Mouse (Mus musculus) hindbrain, embryonic 16.5 days (tissue): ENCODE results near the gene Olfml3. TPM values are rescaled to one million over a fixed set of nuclear protein-coding genes. Genes with fewer than 3 reads are reported as not detected.

ENCODE experiments used
- ATAC-seq: fragments of 200-750 bp; cut with Nextera tagmentation; 2 replicates; pipeline ENCODE4 v1.8.0; 2017; ENCODE audit warnings: moderate TSS enrichment, moderate library complexity
- H3K27ac ChIP-seq: fragments of 300-500 bp; sonication (generic); 2 replicates; pipeline ENCODE4 v1.5.1; 2014; ENCODE audit warnings: low read depth, mild to moderate bottlenecking, control low read depth, low read length, moderate library complexity
- H3K27me3 ChIP-seq: fragments of 300-500 bp; sonication (generic); replicated peaks from 2 replicates; pipeline ENCODE4 v1.6.1; 2014; ENCODE audit warnings: low read length; ENCODE audit not compliant: control insufficient read depth, insufficient read depth
- H3K36me3 ChIP-seq: fragments of 300-500 bp; sonication (generic); 2 replicates; pipeline ENCODE4 v1.6.1; 2014; ENCODE audit warnings: mild to moderate bottlenecking, low read length, moderate library complexity, mixed read lengths; ENCODE audit not compliant: control insufficient read depth, insufficient read depth
- H3K4me1 ChIP-seq: fragments of 300-500 bp; sonication (generic); 2 replicates; pipeline ENCODE4 v1.6.1; 2014; ENCODE audit warnings: low read depth, low read length; ENCODE audit not compliant: control insufficient read depth, insufficient read depth
- H3K4me2 ChIP-seq: fragments of 300-500 bp; sonication (generic); 2 replicates; pipeline ENCODE4 v1.6.1; 2014; ENCODE audit warnings: mild to moderate bottlenecking, low read length, control low read depth, moderate library complexity
- H3K4me3 ChIP-seq: fragments of 300-500 bp; sonication (generic); 2 replicates; pipeline ENCODE4 v1.5.1; 2014; ENCODE audit warnings: mild to moderate bottlenecking, low read length, control low read depth, moderate library complexity
- H3K9ac ChIP-seq: fragments of 300-500 bp; sonication (generic); 2 replicates; pipeline ENCODE4 v1.6.1; 2014; ENCODE audit warnings: low read depth, mild to moderate bottlenecking, control low read depth, low read length, moderate library complexity
- H3K9me3 ChIP-seq: fragments of 300-500 bp; sonication (generic); 2 replicates; pipeline ENCODE4 v1.6.1; 2014; ENCODE audit warnings: mild to moderate bottlenecking, low read length, moderate library complexity; ENCODE audit not compliant: control insufficient read depth
- WGBS: fragments of 180-500 bp; shearing (Covaris S2); extraction: QIAGEN DNeasy Blood & Tissue Kit; methylation state at CpG from one replicate; pipeline ENCODE4 v1.1.7; 2014; 5-methylcytosine and 5-hydroxymethylcytosine counted together
- polyA plus RNA-seq: library from polyadenylated mRNA; unstranded; fragments of >200 nt; fragmentation: Nextera tagmentation; extraction: Ambion mirVana; gene quantifications from 2 replicates; pipeline ENCODE4 v1.2.1, GENCODE M21; 2015

Olfml3 gene
- polyA plus RNA-seq, 1 experiment from 2014 or later = 10.0 TPM

DNA sequence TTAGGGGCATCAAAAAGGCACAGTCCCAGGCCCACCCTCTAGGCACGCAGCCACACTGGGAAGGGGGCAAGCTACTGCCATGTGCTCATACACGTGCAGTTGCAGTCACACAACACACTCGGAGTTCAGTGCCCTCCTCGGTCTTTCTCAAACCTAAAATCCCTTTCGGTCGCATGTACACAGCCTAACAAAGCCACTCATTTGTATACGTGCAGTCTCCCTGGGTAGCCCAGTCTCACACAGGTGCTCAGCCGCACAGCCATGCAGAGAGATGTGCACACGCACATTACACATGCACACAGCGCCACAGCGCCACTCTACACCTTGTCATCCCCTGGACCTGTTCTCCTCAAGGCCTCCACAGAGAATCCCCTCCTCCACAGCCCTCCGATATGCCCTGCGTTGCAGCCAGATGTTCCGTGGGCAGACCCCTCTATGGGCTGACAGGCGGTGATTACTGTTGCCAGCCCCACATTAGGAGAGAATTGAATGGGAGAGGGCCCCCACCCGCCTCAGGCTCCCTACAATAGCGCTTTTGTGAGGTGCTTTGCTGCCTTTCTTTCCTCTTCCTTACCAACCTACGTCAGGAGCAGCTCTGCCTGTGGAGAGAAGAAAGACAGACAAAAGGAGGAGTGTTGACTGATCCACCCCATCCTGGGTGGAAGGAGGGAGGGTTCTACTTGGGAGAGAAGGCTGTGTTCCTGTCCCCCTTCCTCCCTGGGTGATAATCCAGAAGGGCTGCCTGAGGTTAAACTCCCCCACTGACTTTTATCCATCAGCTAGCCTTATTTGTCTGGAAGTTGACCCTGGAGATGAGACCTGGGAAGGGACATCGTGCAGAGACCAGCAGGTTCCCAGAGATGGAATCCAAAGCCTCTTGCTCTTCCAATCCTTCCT, 3.8 kb downstream of the Olfml3 start:
- H3K4me1 ChIP-seq = peaks cover 45% of the 10 kb centered on the region

DNA sequence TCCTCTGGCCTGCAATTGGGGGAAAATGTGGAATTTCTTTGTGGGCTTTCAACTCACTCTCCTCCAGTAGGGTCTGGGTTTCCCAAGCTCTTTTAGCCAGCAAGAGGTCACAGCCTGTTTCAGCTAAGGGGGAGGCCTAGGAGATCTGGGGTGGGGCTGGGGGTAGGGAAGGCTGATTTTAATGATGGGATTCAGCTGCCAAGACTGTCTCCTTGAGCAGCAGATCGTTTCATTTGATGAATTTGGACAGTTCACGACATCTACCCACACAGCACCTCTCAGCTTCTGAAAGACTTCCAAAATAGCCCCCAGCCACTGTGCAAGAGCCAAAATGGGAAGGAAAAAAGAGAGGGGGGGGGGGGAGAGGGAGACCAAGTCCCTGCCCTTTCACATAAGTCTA, 4.6 kb downstream of the Olfml3 start:
- Histone ChIP-seq H3K4me3 (no peak overlapping the region), H3K9me3 (no peaks in the 10 kb centered on the region), H3K4me2 (no peak overlapping the region), H3K4me1 (peaks cover 45% of the 10 kb centered on the region), H3K27me3 (no peaks in the 10 kb centered on the region), H3K27ac (no peak overlapping the region), H3K36me3 (no peaks in the 10 kb centered on the region), H3K9ac (no peak overlapping the region)
- WGBS = 23% methylated on average over 2 of the region's 2 CpGs
- ATAC-seq = no peak

More for the DNA sequence above, 3.8 kb downstream of the Olfml3 start:
- WGBS = 8% methylated on average over 19 of the region's 19 CpGs
- Histone ChIP-seq H3K36me3 (no peaks in the 10 kb centered on the region), H3K9ac (peak overlapping the region; percentile 60), H3K27me3 (no peaks in the 10 kb centered on the region), H3K27ac (peak overlapping the region; percentile 48), H3K4me2 (peak overlapping the region; percentile 50), H3K4me3 (peak overlapping the region; percentile 8; the same call in 1 of the 2 replicates), H3K9me3 (no peaks in the 10 kb centered on the region)
- ATAC-seq = peak; percentile 86

DNA sequence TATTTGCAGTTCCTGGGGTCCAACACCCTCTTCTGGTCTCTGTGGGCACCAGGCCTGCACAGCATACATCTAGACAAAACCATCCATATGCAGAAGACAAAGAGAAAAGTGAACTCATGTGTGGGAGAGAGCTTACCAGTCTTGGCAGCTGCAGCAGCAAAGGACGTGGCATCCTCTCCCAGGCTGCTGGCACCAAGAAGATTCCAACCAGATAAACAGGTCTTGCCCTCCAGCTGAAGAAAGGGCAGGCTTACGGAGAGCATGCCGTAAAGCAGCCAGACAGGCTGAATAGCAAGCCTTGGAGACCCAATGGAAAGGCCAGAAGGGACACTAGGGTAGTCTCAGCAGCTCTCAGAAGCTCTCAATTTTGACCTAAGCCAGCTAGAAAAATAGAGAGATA, 5.7 kb downstream of the Olfml3 start:
- Histone ChIP-seq H3K9ac (no peak overlapping the region), H3K4me2 (no peak overlapping the region), H3K27ac (no peak overlapping the region), H3K4me3 (no peak overlapping the region), H3K4me1 (peaks cover 34% of the 10 kb centered on the region), H3K27me3 (no peaks in the 10 kb centered on the region), H3K9me3 (no peaks in the 10 kb centered on the region), H3K36me3 (no peaks in the 10 kb centered on the region)
- ATAC-seq = no peak
- WGBS = 79% methylated on average over 3 of the region's 3 CpGs

DNA sequence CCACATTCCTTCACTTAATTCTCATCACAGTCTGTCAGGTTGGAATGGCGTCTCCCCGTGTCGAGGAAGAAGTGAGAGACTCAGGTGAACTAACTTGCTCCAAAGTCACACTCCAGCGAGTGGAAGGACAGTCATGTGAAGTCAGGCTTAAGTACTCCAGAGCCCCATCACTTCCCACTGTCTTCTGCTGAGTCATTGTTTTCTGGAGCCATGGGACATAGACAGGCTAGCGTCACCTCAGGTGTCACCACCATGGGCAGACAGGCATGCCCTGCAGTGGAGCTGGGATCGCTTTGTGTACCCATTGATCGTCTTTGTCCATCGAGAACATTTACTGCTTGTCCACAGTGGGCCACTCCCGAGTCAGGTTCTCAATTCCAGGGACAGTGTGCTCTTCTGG, 8.0 kb downstream of the Olfml3 start:
- H3K36me3 ChIP-seq = no peaks in the 10 kb centered on the region
- H3K4me1 ChIP-seq = peaks cover 18% of the 10 kb centered on the region
- no peak overlapping the region for H3K9ac ChIP-seq
- ATAC-seq = no peak
- no peak overlapping the region for H3K4me2 ChIP-seq
- no peak overlapping the region for H3K4me3 ChIP-seq
- no peak overlapping the region for H3K27ac ChIP-seq
- 96% methylated on average over 9 of the region's 9 CpGs for WGBS
- H3K9me3 ChIP-seq = no peaks in the 10 kb centered on the region
- H3K27me3 ChIP-seq = no peaks in the 10 kb centered on the region

DNA sequence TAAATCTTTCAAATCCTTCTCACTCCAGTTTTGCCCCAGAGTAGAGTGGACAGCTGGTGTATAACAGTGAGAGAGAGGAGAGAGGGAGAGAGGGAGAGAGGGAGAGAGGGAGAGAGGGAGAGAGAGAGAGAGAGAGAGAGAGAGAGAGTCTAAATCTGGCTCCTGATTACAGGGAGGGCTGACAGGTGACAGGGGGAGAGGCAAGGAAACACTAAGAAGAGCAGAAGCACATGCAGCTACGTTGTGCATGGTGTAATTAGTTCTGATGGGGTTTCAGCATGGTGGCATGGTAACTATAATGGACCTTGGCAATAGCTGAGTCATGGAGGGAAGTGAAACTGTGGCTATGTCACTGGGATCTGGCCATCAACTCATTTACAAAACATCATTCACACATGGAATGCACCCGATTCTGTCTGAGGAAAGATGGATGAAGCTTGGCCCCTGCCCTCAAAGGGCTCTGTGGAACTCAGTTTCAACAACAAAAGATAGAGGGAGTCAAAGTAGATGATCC, 9.9 kb downstream of the Olfml3 start:
- Histone ChIP-seq H3K27me3 (no peaks in the 10 kb centered on the region), H3K9me3 (no peaks in the 10 kb centered on the region), H3K9ac (no peak overlapping the region), H3K4me2 (no peak overlapping the region), H3K4me3 (no peak overlapping the region), H3K27ac (no peak overlapping the region), H3K36me3 (no peaks in the 10 kb centered on the region), H3K4me1 (no peaks in the 10 kb centered on the region; the same call in 1 of the 2 replicates)
- no peak for ATAC-seq
- WGBS = 38% methylated on average over 2 of the region's 2 CpGs

DNA sequence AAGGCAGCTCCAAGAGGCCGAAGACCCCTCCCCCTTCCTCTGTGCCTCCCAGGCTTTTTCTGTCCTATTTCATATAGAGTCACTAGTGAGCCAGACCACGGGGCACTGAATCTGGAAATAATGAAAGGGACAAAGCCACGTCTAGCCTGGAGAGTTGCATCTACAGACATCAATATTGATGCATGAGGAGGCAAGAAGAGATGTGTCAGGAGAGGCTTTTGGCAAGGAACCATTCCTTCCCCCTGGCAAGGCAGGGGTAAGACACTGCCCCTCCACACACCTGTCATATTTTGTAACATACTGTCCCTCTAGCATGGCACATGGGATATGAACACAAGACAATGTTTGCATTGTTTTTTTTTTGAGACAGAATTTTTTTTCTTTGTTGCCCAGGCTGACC, 11.2 kb downstream of the Olfml3 start:
- Histone ChIP-seq H3K4me3 (no peak overlapping the region), H3K36me3 (no peaks in the 10 kb centered on the region), H3K27ac (no peak overlapping the region), H3K4me1 (no peaks in the 10 kb centered on the region; the same call in 1 of the 2 replicates), H3K4me2 (no peak overlapping the region), H3K9me3 (no peaks in the 10 kb centered on the region), H3K9ac (no peak overlapping the region), H3K27me3 (no peaks in the 10 kb centered on the region)
- WGBS = 39% methylated on average over 3 of the region's 3 CpGs
- no peak for ATAC-seq

DNA sequence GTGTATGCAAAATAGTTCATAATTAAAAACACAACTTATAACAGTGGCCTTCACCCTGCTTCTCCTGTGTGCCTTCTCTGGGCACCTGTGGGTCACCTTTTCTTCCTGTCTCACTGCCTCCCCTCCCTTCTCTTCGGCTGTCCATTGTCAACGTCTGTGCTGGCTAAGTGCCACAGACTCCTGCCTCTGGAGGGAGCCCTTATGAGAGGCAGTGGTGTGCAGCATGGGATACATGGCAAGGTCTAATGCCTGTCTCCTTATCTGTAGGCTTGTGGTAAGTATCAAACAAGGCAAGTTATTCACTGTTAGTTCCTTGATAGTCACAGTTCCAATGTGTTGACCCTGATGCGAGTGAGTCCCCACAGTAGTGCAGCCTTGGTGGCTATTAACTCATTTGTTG, 13.7 kb downstream of the Olfml3 start:
- Histone ChIP-seq H3K9ac (no peak overlapping the region), H3K36me3 (no peaks in the 10 kb centered on the region), H3K27ac (no peak overlapping the region), H3K9me3 (no peaks in the 10 kb centered on the region), H3K4me2 (no peak overlapping the region), H3K27me3 (no peaks in the 10 kb centered on the region), H3K4me1 (no peaks in the 10 kb centered on the region; the same call in 1 of the 2 replicates), H3K4me3 (no peak overlapping the region)
- no peak for ATAC-seq
- 58% methylated on average over 3 of the region's 3 CpGs for WGBS

DNA sequence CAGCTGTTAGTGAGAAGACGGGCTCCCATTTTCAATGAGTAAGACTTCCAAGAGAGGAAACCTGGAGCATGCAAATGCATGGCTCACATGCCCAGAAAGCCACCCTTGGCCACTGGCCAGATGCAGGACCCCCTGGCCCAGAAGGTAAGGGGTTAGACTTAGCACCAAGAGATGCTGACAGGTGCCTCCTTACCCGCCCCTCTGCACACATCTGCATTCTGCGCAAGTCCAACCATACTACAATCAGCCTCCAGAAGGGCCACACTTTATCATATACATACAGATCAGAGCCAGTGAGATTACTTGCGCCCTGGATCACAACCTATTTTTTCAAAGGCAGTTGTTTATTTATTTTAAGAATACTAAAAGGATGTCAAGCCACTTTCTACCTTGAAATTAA, 19.1 kb downstream of the Olfml3 start:
- Histone ChIP-seq H3K27ac (no peak overlapping the region), H3K4me3 (no peak overlapping the region), H3K9me3 (no peaks in the 10 kb centered on the region), H3K9ac (no peak overlapping the region), H3K4me1 (peaks cover 12% of the 10 kb centered on the region), H3K36me3 (no peaks in the 10 kb centered on the region), H3K27me3 (no peaks in the 10 kb centered on the region), H3K4me2 (no peak overlapping the region)
- no peak for ATAC-seq
- 89% methylated on average over 4 of the region's 4 CpGs for WGBS
